Mouse (Mus musculus): Measurements from ENCODE around the gene Cutal. TPM values are rescaled to one million over a fixed set of nuclear protein-coding genes. Genes with fewer than 3 reads are reported as not detected.

The Cutal gene
- polyA plus RNA-seq, 1 experiment from 2014 or later = 11.6 TPM

DNA sequence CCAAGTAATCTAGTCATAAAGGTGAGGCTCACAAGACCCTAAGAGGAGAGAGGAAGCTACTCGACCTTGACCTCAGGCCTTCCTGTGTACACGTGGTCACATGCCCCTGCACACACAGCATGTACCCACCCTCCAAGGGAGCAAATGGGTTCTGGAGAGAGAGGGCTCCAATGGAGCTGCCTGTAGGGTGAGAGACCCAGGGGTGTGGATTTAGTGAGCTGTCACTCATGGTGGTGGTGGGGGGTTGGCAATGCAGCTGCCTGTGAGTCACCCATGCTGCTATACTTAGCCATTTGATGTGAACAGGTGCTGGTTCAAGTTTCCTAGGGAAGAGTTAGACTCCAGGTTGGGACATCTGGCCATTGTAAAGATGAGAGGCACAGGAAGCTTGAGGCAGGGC lies 45.9 kb downstream of the Cutal start:
- Histone ChIP-seq H3K27me3 (ENCODE audit: control insufficient read depth, insufficient read depth, low read depth, low read length) (no peaks in the 10 kb centered on the region), H3K4me1 (ENCODE audit: control insufficient read depth, low read depth, low read length) (no peaks in the 10 kb centered on the region), H3K9ac (ENCODE audit: low read depth, low read length) (no peak overlapping the region), H3K4me2 (ENCODE audit: low read depth, low read length) (no peak overlapping the region), H3K4me3 (ENCODE audit: low read depth, low read length) (no peak overlapping the region), H3K27ac (ENCODE audit: low read length) (no peak overlapping the region), H3K36me3 (ENCODE audit: control insufficient read depth, insufficient read depth) (no peaks in the 10 kb centered on the region), H3K9me3 (replicated peaks; ENCODE audit: control insufficient read depth, low read length) (no peaks in the 10 kb centered on the region)
- ATAC-seq (ENCODE audit: low read depth) = no peak
- 21% methylated on average over 2 of the region's 2 CpGs for WGBS (ENCODE audit: insufficient replicate concordance)

DNA sequence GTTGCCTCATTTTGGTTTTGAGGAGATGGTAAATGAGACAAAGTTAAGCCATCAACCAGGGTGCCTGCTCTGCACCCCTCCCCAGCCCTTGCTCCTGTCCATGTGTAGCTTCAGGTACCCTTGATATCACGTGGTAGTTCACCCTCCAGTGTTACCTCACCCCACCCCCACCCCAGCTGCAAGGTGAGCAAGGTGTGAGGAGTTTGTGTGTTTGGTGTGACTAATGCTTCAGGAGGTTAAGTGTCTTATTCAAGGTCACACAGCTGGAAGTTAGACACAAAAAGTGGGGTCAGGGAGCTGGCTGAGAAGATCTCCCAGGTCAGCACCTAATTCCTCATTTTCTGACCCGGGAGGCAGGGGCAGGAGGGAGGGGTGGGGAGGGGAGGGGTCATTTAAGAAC lies 48.5 kb downstream of the Cutal start:
- Histone ChIP-seq H3K36me3 (ENCODE audit: control insufficient read depth, insufficient read depth) (no peaks in the 10 kb centered on the region), H3K27ac (ENCODE audit: low read length) (no peak overlapping the region), H3K9me3 (replicated peaks; ENCODE audit: control insufficient read depth, low read length) (no peaks in the 10 kb centered on the region), H3K9ac (ENCODE audit: low read depth, low read length) (no peak overlapping the region), H3K4me1 (ENCODE audit: control insufficient read depth, low read depth, low read length) (no peaks in the 10 kb centered on the region), H3K4me2 (ENCODE audit: low read depth, low read length) (no peak overlapping the region), H3K27me3 (ENCODE audit: control insufficient read depth, insufficient read depth, low read depth, low read length) (no peaks in the 10 kb centered on the region), H3K4me3 (ENCODE audit: low read depth, low read length) (no peak overlapping the region)
- 11% methylated on average over 2 of the region's 2 CpGs for WGBS (ENCODE audit: insufficient replicate concordance)
- ATAC-seq (ENCODE audit: low read depth) = no peak

- Histone ChIP-seq H3K27me3 (ENCODE audit: control insufficient read depth, insufficient read depth, low read depth, low read length) (no peaks in the 10 kb centered on the region), H3K4me1 (ENCODE audit: control insufficient read depth, low read depth, low read length) (no peaks in the 10 kb centered on the region), H3K9me3 (replicated peaks; ENCODE audit: control insufficient read depth, low read length) (no peaks in the 10 kb centered on the region), H3K36me3 (ENCODE audit: control insufficient read depth, insufficient read depth) (no peaks in the 10 kb centered on the region), H3K4me3 (ENCODE audit: low read depth, low read length) (no peak overlapping the region), H3K4me2 (ENCODE audit: low read depth, low read length) (no peak overlapping the region), H3K9ac (ENCODE audit: low read depth, low read length) (no peak overlapping the region), H3K27ac (ENCODE audit: low read length) (no peak overlapping the region)
- WGBS (ENCODE audit: insufficient replicate concordance) = 53% methylated on average over 5 of the region's 5 CpGs
- no peak for ATAC-seq (ENCODE audit: low read depth)
Measured at GRCm38 (mm10) chr2:34927320-34927719, 53.1 kb downstream of the Cutal start.

GRCm38 (mm10) chr2:34937460-34937859 lies 63.3 kb downstream of the Cutal start:
- H3K4me2 ChIP-seq (ENCODE audit: low read depth, low read length) = no peak overlapping the region
- no peaks in the 10 kb centered on the region for H3K27me3 ChIP-seq (ENCODE audit: control insufficient read depth, insufficient read depth, low read depth, low read length)
- ATAC-seq (ENCODE audit: low read depth) = no peak
- no peaks in the 10 kb centered on the region for H3K36me3 ChIP-seq (ENCODE audit: control insufficient read depth, insufficient read depth)
- no peak overlapping the region for H3K4me3 ChIP-seq (ENCODE audit: low read depth, low read length)
- H3K4me1 ChIP-seq (ENCODE audit: control insufficient read depth, low read depth, low read length) = no peaks in the 10 kb centered on the region
- H3K27ac ChIP-seq (ENCODE audit: low read length) = no peak overlapping the region
- H3K9ac ChIP-seq (ENCODE audit: low read depth, low read length) = no peak overlapping the region
- WGBS (ENCODE audit: insufficient replicate concordance) = 28% methylated on average over 5 of the region's 5 CpGs
- H3K9me3 ChIP-seq (replicated peaks; ENCODE audit: control insufficient read depth, low read length) = no peaks in the 10 kb centered on the region

GRCm38 (mm10) chr2:34938269-34939208 lies 64.3 kb downstream of the Cutal start:
- Histone ChIP-seq H3K9ac (ENCODE audit: low read depth, low read length) (no peak overlapping the region), H3K27me3 (ENCODE audit: control insufficient read depth, insufficient read depth, low read depth, low read length) (no peaks in the 10 kb centered on the region), H3K4me1 (ENCODE audit: control insufficient read depth, low read depth, low read length) (no peaks in the 10 kb centered on the region), H3K4me3 (ENCODE audit: low read depth, low read length) (no peak overlapping the region), H3K9me3 (replicated peaks; ENCODE audit: control insufficient read depth, low read length) (no peaks in the 10 kb centered on the region), H3K36me3 (ENCODE audit: control insufficient read depth, insufficient read depth) (no peaks in the 10 kb centered on the region), H3K4me2 (ENCODE audit: low read depth, low read length) (no peak overlapping the region), H3K27ac (ENCODE audit: low read length) (no peak overlapping the region)
- WGBS (ENCODE audit: insufficient replicate concordance) = 21% methylated on average over 8 of the region's 8 CpGs
- no peak for ATAC-seq (ENCODE audit: low read depth)

DNA sequence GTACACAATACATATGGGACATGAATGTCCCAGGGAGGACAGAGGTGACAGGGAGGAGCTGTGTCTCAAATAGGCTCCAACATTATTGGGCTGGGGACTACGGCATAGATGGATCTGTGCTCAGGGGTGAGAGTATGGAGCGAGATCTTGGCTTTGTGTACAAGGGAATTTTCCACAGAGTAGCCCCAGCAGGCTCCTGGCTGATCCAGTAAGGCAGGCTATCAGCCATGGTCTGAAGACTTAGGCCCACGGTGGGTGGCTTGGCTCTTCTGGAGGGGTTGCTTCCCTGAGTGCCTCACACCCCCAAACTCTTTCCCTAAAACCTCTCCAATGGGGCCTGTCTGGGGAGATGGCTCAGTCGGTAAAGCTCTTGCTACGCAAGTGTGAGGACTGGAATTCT lies 66.0 kb downstream of the Cutal start:
- H3K4me3 ChIP-seq (ENCODE audit: low read depth, low read length) = no peak overlapping the region

DNA sequence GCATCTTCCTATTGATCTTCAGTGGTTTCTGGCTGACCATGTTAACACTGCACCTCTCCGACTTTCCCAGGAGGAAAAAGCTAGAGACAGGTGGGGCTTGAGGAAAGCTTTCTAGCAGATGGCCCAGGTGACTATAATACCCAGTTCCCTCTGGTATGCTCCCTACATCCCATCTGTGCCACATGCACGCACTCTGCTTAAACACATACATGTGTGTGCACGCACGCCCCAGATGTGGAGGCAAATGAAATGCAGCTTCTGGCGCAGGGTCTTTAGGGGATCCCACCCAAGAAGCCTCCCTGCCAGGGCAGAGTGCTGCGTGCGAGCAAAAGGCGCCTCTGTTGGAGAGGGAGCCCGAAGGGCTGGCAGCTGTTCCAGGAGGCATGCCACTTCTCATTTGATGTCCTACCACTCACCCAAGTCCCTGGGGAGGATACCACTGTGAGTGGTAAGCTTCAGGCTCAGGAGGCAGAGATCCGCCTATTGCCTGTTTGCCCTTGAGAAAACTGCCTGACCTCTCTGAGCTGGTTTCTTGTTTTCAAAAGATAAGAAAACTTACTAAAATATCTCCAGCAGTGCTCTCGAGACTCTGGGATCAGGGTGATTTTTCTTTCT lies 67.0 kb downstream of the Cutal start:
- H3K36me3 ChIP-seq (ENCODE audit: control insufficient read depth, insufficient read depth) = no peaks in the 10 kb centered on the region
- no peaks in the 10 kb centered on the region for H3K9me3 ChIP-seq (replicated peaks; ENCODE audit: control insufficient read depth, low read length)
- H3K4me1 ChIP-seq (ENCODE audit: control insufficient read depth, low read depth, low read length) = no peaks in the 10 kb centered on the region
- H3K4me3 ChIP-seq (ENCODE audit: low read depth, low read length) = no peak overlapping the region
- no peaks in the 10 kb centered on the region for H3K27me3 ChIP-seq (ENCODE audit: control insufficient read depth, insufficient read depth, low read depth, low read length)
- 62% methylated on average over 11 of the region's 11 CpGs for WGBS (ENCODE audit: insufficient replicate concordance)
- H3K4me2 ChIP-seq (ENCODE audit: low read depth, low read length) = no peak overlapping the region
- no peak overlapping the region for H3K9ac ChIP-seq (ENCODE audit: low read depth, low read length)
- no peak for ATAC-seq (ENCODE audit: low read depth)
- H3K27ac ChIP-seq (ENCODE audit: low read length) = no peak overlapping the region

More for the DNA sequence above, 66.0 kb downstream of the Cutal start:
- no peak overlapping the region for H3K4me2 ChIP-seq (ENCODE audit: low read depth, low read length)
- H3K27me3 ChIP-seq (ENCODE audit: control insufficient read depth, insufficient read depth, low read depth, low read length) = no peaks in the 10 kb centered on the region
- no peaks in the 10 kb centered on the region for H3K36me3 ChIP-seq (ENCODE audit: control insufficient read depth, insufficient read depth)
- WGBS (ENCODE audit: insufficient replicate concordance) = 67% methylated on average over 5 of the region's 5 CpGs
- no peaks in the 10 kb centered on the region for H3K4me1 ChIP-seq (ENCODE audit: control insufficient read depth, low read depth, low read length)
- no peaks in the 10 kb centered on the region for H3K9me3 ChIP-seq (replicated peaks; ENCODE audit: control insufficient read depth, low read length)
- no peak overlapping the region for H3K9ac ChIP-seq (ENCODE audit: low read depth, low read length)
- ATAC-seq (ENCODE audit: low read depth) = no peak
- H3K27ac ChIP-seq (ENCODE audit: low read length) = no peak overlapping the region
